Mouse (Mus musculus) CD8-positive naive resting alpha-beta T cell, adult 57 days (primary cell): ENCODE data around the gene Map4k3. TPM values are rescaled to one million over a fixed set of nuclear protein-coding genes. Genes with fewer than 3 reads are reported as not detected.

Experiments
- total RNA-seq: library from RNA; stranded (reverse); gene quantifications from one replicate; pipeline ENCODE4 v1.2.4, GENCODE M21; 2023

Map4k3 gene
- 16.3 TPM for total RNA-seq

DNA sequence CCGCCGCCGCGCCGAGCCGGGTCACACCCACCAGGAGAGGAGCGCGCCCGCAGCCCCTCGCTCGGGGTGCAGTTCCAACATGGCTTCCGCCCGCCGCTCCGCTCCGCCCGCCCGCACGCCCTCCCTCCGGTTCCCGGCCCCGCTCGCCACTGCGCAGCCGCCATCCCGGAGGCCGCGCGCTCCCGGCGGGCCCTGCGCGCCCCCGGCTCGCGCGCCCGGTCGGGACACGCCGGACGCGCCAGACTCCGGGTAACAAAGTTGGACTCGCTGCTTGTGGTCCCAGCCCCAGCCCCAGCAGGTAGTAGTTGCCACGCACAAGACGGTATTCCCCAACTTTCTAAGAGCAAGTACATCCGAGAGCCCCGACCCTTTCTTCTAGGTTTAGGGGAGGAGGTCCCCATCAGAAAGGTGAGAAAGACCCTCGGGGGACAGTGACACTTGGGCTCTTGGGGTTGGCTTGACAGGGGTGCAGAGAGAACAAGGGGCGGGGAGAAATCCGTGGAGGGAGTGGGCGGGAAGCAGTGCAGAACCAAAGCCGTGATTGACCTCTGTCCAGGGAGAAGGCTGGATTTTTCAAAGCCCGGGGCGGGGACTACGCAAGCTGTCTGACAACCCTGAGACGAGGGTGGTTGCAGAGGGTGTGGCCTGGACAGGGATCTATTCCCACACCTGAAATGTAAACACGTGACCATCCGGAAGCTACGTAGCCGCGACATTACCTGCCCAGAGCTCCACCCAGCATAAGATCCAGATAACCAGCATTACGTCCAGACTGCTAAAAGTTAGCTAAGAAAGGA is at the start of gene Map4k3:
TSS of gene Map4k3 (minus strand) at position 424 of the 797 bp plus-strand sequence.

DNA sequence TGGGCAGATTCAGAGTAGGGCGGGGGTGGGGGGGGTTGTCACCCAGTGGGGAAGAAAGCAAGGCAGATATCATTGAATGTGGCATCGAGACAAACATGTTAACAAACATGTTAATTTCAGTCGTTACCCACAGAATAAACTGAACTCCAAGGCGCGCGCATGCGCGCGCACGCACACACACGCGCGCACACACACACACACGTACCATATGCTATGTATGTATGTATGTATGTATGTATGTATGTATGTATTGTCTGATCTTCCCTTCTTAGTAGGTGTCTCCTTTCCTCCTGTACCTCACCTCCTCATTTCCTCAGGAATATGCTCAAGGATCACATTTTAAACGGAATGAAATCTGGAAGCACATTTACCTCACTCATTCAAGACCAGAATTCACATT is 150.6 kb downstream of the Map4k3 start, which contains the start of gene Cdkl4:
TSS of gene Cdkl4 (minus strand) at position 175 of the 400 bp plus-strand sequence.

Other genes with a start within 250 kb of the Map4k3 start
- 28.8 TPM for gene Sos1, start 248.0 kb downstream of the Map4k3 start, total RNA-seq
- gene Cdkl4, start 150.7 kb downstream of the Map4k3 start, total RNA-seq, result 0.73 TPM
- gene Tmem178, start 216.1 kb upstream of the Map4k3 start, total RNA-seq, result not detected